Mouse (Mus musculus): Measurements from ENCODE around the gene Unkl. TPM values are rescaled to one million over a fixed set of nuclear protein-coding genes. Genes with fewer than 3 reads are reported as not detected.
"Not testable (repeated sequence)": the region's sequence is repeated elsewhere in the genome, so short reads cannot be mapped to it uniquely, and the experiment has no call there.

The Unkl gene
- polyA plus RNA-seq, 1 experiment from 2014 or later, result 5.0 TPM

GRCm38 (mm10) chr17:25230700-25231099, 42.5 kb downstream of the Unkl start:
- no peaks in the 10 kb centered on the region for H3K9me3 ChIP-seq (replicated peaks; ENCODE audit: control insufficient read depth, low read length)
- no peak for ATAC-seq (replicated peaks; ENCODE audit: insufficient number of reproducible peaks, low FRiP score, low TSS enrichment, low read depth)
- DNase-seq (ENCODE audit: low spot score), result no peak
- H3K36me3 ChIP-seq (replicated peaks; ENCODE audit: control insufficient read depth, insufficient read depth, low read depth, low read length), result peaks cover 3% of the 10 kb centered on the region
- 92% methylated on average over 3 of the region's 3 CpGs for WGBS
- no peak overlapping the region for H3K4me2 ChIP-seq (ENCODE audit: low read depth, low read length)
- H3K4me1 ChIP-seq (ENCODE audit: control insufficient read depth, insufficient read depth, low read length), result no peaks in the 10 kb centered on the region
- no peaks in the 10 kb centered on the region for H3K27me3 ChIP-seq (ENCODE audit: control insufficient read depth, insufficient read depth, low read length)
- H3K9ac ChIP-seq (replicated peaks; ENCODE audit: low read length), result no peak overlapping the region
- H3K27ac ChIP-seq (replicated peaks; ENCODE audit: low read depth, low read length), result no peak overlapping the region
- no peak overlapping the region for H3K4me3 ChIP-seq (ENCODE audit: low read depth, low read length)

- not testable (repeated sequence) for H3K9ac ChIP-seq (replicated peaks; ENCODE audit: low read length); H3K4me2 ChIP-seq (ENCODE audit: low read depth, low read length); H3K36me3 ChIP-seq (replicated peaks; ENCODE audit: control insufficient read depth, insufficient read depth, low read depth, low read length); H3K9me3 ChIP-seq (replicated peaks; ENCODE audit: control insufficient read depth, low read length); DNase-seq (ENCODE audit: low spot score); H3K27me3 ChIP-seq (ENCODE audit: control insufficient read depth, insufficient read depth, low read length); H3K4me3 ChIP-seq (ENCODE audit: low read depth, low read length); H3K27ac ChIP-seq (replicated peaks; ENCODE audit: low read depth, low read length); H3K4me1 ChIP-seq (ENCODE audit: control insufficient read depth, insufficient read depth, low read length)
- ATAC-seq (replicated peaks; ENCODE audit: insufficient number of reproducible peaks, low FRiP score, low TSS enrichment, low read depth), result peak; percentile 61; the same call in 1 of the 2 replicates
- 97% methylated on average over 4 of the region's 11 CpGs for WGBS
Observed at GRCm38 (mm10) chr17:25231621-25232020, 43.4 kb downstream of the Unkl start.

GRCm38 (mm10) chr17:25235635-25236034, 47.4 kb downstream of the Unkl start:
- 87% methylated on average over 9 of the region's 9 CpGs for WGBS
- H3K27ac ChIP-seq (replicated peaks; ENCODE audit: low read depth, low read length), result no peak overlapping the region
- H3K4me2 ChIP-seq (ENCODE audit: low read depth, low read length), result no peak overlapping the region
- H3K9ac ChIP-seq (replicated peaks; ENCODE audit: low read length), result no peak overlapping the region
- no peak overlapping the region for H3K4me3 ChIP-seq (ENCODE audit: low read depth, low read length)
- no peak for DNase-seq (ENCODE audit: low spot score)
- no peaks in the 10 kb centered on the region for H3K4me1 ChIP-seq (ENCODE audit: control insufficient read depth, insufficient read depth, low read length)
- H3K27me3 ChIP-seq (ENCODE audit: control insufficient read depth, insufficient read depth, low read length), result no peaks in the 10 kb centered on the region
- H3K36me3 ChIP-seq (replicated peaks; ENCODE audit: control insufficient read depth, insufficient read depth, low read depth, low read length), result peaks cover 3% of the 10 kb centered on the region
- ATAC-seq (replicated peaks; ENCODE audit: insufficient number of reproducible peaks, low FRiP score, low TSS enrichment, low read depth), result no peak
- H3K9me3 ChIP-seq (replicated peaks; ENCODE audit: control insufficient read depth, low read length), result no peaks in the 10 kb centered on the region

GRCm38 (mm10) chr17:25239695-25240636, 51.8 kb downstream of the Unkl start, which contains the start of the genes Gnptg and Tsr3:
TSS of gene Gnptg (minus strand) at chr17:25240124.
TSS of gene Tsr3 (plus strand) at chr17:25240170.
- Histone ChIP-seq H3K27me3 (ENCODE audit: control insufficient read depth, insufficient read depth, low read length) (no peaks in the 10 kb centered on the region), H3K9me3 (replicated peaks; ENCODE audit: control insufficient read depth, low read length) (no peaks in the 10 kb centered on the region), H3K4me1 (ENCODE audit: control insufficient read depth, insufficient read depth, low read length) (peaks cover 4% of the 10 kb centered on the region), H3K36me3 (replicated peaks; ENCODE audit: control insufficient read depth, insufficient read depth, low read depth, low read length) (peaks cover 9% of the 10 kb centered on the region), H3K4me3 (ENCODE audit: low read depth, low read length) (peak within 1 kb of the TSS; percentile 69), H3K4me2 (ENCODE audit: low read depth, low read length) (peak within 1 kb of the TSS; percentile 85), H3K9ac (replicated peaks; ENCODE audit: low read length) (peak within 1 kb of the TSS; percentile 82), H3K27ac (replicated peaks; ENCODE audit: low read depth, low read length) (peak within 1 kb of the TSS; percentile 70)
- DNase-seq (ENCODE audit: low spot score), result peak; percentile 95
- under 1% methylated on average over 80 of the region's 80 CpGs for WGBS
- peak; percentile 49; the same call in 1 of the 2 replicates for ATAC-seq (replicated peaks; ENCODE audit: insufficient number of reproducible peaks, low FRiP score, low TSS enrichment, low read depth)

GRCm38 (mm10) chr17:25243131-25243780, 55.1 kb downstream of the Unkl start:
- H3K4me2 ChIP-seq (ENCODE audit: low read depth, low read length), result no peak overlapping the region
- WGBS, result 88% methylated on average over 11 of the region's 11 CpGs
- no peaks in the 10 kb centered on the region for H3K9me3 ChIP-seq (replicated peaks; ENCODE audit: control insufficient read depth, low read length)
- no peak overlapping the region for H3K4me3 ChIP-seq (ENCODE audit: low read depth, low read length)
- no peaks in the 10 kb centered on the region for H3K27me3 ChIP-seq (ENCODE audit: control insufficient read depth, insufficient read depth, low read length)
- ATAC-seq (replicated peaks; ENCODE audit: insufficient number of reproducible peaks, low FRiP score, low TSS enrichment, low read depth) (no peak), DNase-seq (ENCODE audit: low spot score) (no peak)
- no peak overlapping the region for H3K27ac ChIP-seq (replicated peaks; ENCODE audit: low read depth, low read length)
- H3K4me1 ChIP-seq (ENCODE audit: control insufficient read depth, insufficient read depth, low read length), result peaks cover 4% of the 10 kb centered on the region
- peaks cover 7% of the 10 kb centered on the region for H3K36me3 ChIP-seq (replicated peaks; ENCODE audit: control insufficient read depth, insufficient read depth, low read depth, low read length)
- no peak overlapping the region for H3K9ac ChIP-seq (replicated peaks; ENCODE audit: low read length)

- 84% methylated on average over 16 of the region's 16 CpGs for WGBS
- no peak for ATAC-seq (replicated peaks; ENCODE audit: insufficient number of reproducible peaks, low FRiP score, low TSS enrichment, low read depth)
- H3K27me3 ChIP-seq (ENCODE audit: control insufficient read depth, insufficient read depth, low read length), result no peaks in the 10 kb centered on the region
- H3K27ac ChIP-seq (replicated peaks; ENCODE audit: low read depth, low read length), result no peak overlapping the region
- no peak overlapping the region for H3K4me2 ChIP-seq (ENCODE audit: low read depth, low read length)
- peaks cover 4% of the 10 kb centered on the region for H3K4me1 ChIP-seq (ENCODE audit: control insufficient read depth, insufficient read depth, low read length)
- DNase-seq (ENCODE audit: low spot score), result no peak
- peaks cover 7% of the 10 kb centered on the region for H3K36me3 ChIP-seq (replicated peaks; ENCODE audit: control insufficient read depth, insufficient read depth, low read depth, low read length)
- no peak overlapping the region for H3K9ac ChIP-seq (replicated peaks; ENCODE audit: low read length)
- H3K9me3 ChIP-seq (replicated peaks; ENCODE audit: control insufficient read depth, low read length), result no peaks in the 10 kb centered on the region
- no peak overlapping the region for H3K4me3 ChIP-seq (ENCODE audit: low read depth, low read length)
Observed at GRCm38 (mm10) chr17:25244239-25244638, 56.0 kb downstream of the Unkl start.

- H3K27ac ChIP-seq (replicated peaks; ENCODE audit: low read depth, low read length), result no peak overlapping the region
- peaks cover 2% of the 10 kb centered on the region; the same call in 1 of the 2 replicates for H3K36me3 ChIP-seq (replicated peaks; ENCODE audit: control insufficient read depth, insufficient read depth, low read depth, low read length)
- H3K4me1 ChIP-seq (ENCODE audit: control insufficient read depth, insufficient read depth, low read length), result no peaks in the 10 kb centered on the region
- 82% methylated on average over 18 of the region's 18 CpGs for WGBS
- H3K9ac ChIP-seq (replicated peaks; ENCODE audit: low read length), result no peak overlapping the region
- no peak overlapping the region for H3K4me3 ChIP-seq (ENCODE audit: low read depth, low read length)
- ATAC-seq (replicated peaks; ENCODE audit: insufficient number of reproducible peaks, low FRiP score, low TSS enrichment, low read depth) (no peak), DNase-seq (ENCODE audit: low spot score) (no peak)
- H3K9me3 ChIP-seq (replicated peaks; ENCODE audit: control insufficient read depth, low read length), result no peaks in the 10 kb centered on the region
- H3K4me2 ChIP-seq (ENCODE audit: low read depth, low read length), result no peak overlapping the region
- no peaks in the 10 kb centered on the region for H3K27me3 ChIP-seq (ENCODE audit: control insufficient read depth, insufficient read depth, low read length)
Observed at GRCm38 (mm10) chr17:25248033-25248750, 60.0 kb downstream of the Unkl start.

Measured in embryonic facial prominence, embryonic 11.5 days (tissue).